Mouse (Mus musculus) lung, postnatal 0 days (tissue): ENCODE results near the gene Thrap3. TPM values are rescaled to one million over a fixed set of nuclear protein-coding genes. Genes with fewer than 3 reads are reported as not detected.

Experiments used
- ATAC-seq: fragments of 200-750 bp; cut with Nextera tagmentation; 2 replicates; pipeline ENCODE4 v1.8.0; 2017; ENCODE audit warnings: moderate library complexity
- DNase-seq: peaks from one replicate; pipeline ENCODE4 v3.0.0-alpha.2; 2016; ENCODE audit warnings: low spot score
- H3K27ac ChIP-seq: fragments of 300-500 bp; sonication (generic); 2 replicates; pipeline ENCODE4 v1.5.1; 2014; ENCODE audit warnings: antibody characterized with exemption, mild to moderate bottlenecking, low read length, mixed read lengths
- H3K27me3 ChIP-seq: fragments of 300-500 bp; sonication (generic); replicated peaks from 2 replicates; pipeline ENCODE4 v1.6.1; 2014; ENCODE audit warnings: low read length, mixed read lengths; ENCODE audit not compliant: insufficient read depth
- H3K36me3 ChIP-seq: fragments of 300-500 bp; sonication (generic); 2 replicates; pipeline ENCODE4 v1.6.1; 2014; ENCODE audit warnings: low read length, mixed read lengths; ENCODE audit not compliant: insufficient read depth
- H3K4me1 ChIP-seq: fragments of 300-500 bp; sonication (generic); 2 replicates; pipeline ENCODE4 v1.6.1; 2014; ENCODE audit warnings: antibody characterized with exemption, low read depth, low read length, mixed read lengths; ENCODE audit not compliant: insufficient read depth
- H3K4me2 ChIP-seq: fragments of 300-500 bp; sonication (generic); replicated peaks from 2 replicates; pipeline ENCODE4 v1.6.1; 2014; ENCODE audit warnings: low read depth, mild to moderate bottlenecking, low read length, moderate library complexity, mixed read lengths
- H3K4me3 ChIP-seq: fragments of 300-500 bp; sonication (generic); 2 replicates; pipeline ENCODE4 v1.5.1; 2014; ENCODE audit warnings: low read depth, low read length
- H3K9ac ChIP-seq: fragments of 300-500 bp; sonication (generic); replicated peaks from 2 replicates; pipeline ENCODE4 v1.6.1; 2014; ENCODE audit warnings: low read depth, mild to moderate bottlenecking
- H3K9me3 ChIP-seq: fragments of 300-500 bp; sonication (generic); 2 replicates; pipeline ENCODE4 v1.6.1; 2016; ENCODE audit warnings: low read length, mixed read lengths
- CTCF ChIP-seq: IDR thresholded peaks from 2 replicates; pipeline ENCODE4 v1.5.1; 2016; ENCODE audit warnings: antibody characterized with exemption, mild to moderate bottlenecking
- EP300 ChIP-seq: IDR thresholded peaks from 2 replicates; pipeline ENCODE4 v1.6.1; 2016; ENCODE audit warnings: antibody characterized with exemption, mild to moderate bottlenecking, control low read depth
- WGBS: fragments of 180-500 bp; shearing (Covaris S2); extraction: QIAGEN DNeasy Blood & Tissue Kit; methylation state at CpG from one replicate; pipeline ENCODE4 v1.1.7; 2014; 5-methylcytosine and 5-hydroxymethylcytosine counted together
- polyA plus RNA-seq: library from polyadenylated mRNA; unstranded; fragments of >200 nt; fragmentation: Nextera tagmentation; extraction: Ambion mirVana; gene quantifications from 2 replicates; pipeline ENCODE4 v1.2.1, GENCODE M21; 2015

Thrap3 gene
- polyA plus RNA-seq, 1 experiment from 2014 or later = 98.6 TPM

DNA sequence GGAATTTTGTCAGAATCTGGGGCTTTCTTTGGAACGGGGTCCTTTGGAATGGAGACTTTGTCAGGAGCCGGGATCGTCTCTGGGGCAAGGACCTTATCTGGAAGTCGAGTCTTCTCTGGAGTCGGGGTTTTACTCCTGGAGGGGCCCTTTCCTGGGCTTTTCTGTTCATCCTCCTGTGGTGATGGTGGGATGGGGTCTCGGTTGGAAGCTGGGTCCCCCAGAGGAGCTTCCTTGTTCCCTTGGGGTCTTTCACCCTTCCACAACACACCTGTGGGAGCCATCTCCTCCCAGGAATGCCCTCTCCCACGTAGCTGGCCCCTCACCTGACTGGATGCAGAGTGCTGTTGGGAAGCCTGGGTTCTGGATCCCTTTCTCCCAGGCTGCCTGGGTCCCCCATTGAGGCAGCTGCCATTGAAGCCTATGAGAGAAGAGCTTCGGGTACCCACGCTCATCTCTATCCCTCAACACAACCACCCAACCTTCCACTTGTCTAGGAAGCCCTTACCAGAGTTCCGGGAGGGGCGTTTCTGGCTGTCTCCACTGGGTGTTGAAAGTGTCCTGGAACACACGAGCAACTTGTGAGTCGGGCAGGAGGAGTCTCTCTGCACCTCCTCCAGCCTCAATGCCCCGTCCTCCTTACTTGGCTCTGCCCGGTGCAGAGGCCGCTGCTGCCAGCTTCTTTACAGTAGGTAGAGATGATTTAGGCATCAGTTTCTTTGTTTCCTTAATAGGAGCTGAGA, 50.7 kb downstream of the Thrap3 start:
- Histone ChIP-seq H3K9ac (no peak overlapping the region), H3K36me3 (peaks cover 6% of the 10 kb centered on the region; the same call in 1 of the 2 replicates), H3K27ac (no peak overlapping the region), H3K27me3 (no peaks in the 10 kb centered on the region), H3K4me2 (no peak overlapping the region), H3K4me3 (no peak overlapping the region), H3K9me3 (no peaks in the 10 kb centered on the region), H3K4me1 (peaks cover 28% of the 10 kb centered on the region)
- WGBS = 77% methylated on average over 16 of the region's 16 CpGs
- DNase-seq (no peak), ATAC-seq (no peak)
- TF ChIP-seq EP300 = no peak
- no peak for TF ChIP-seq CTCF

GRCm38 (mm10) chr4:126150949-126151320, 51.6 kb downstream of the Thrap3 start:
- H3K27me3 ChIP-seq = no peaks in the 10 kb centered on the region
- ATAC-seq (no peak), DNase-seq (peak; percentile 24)
- TF ChIP-seq CTCF (no peak), EP300 (no peak)
- H3K36me3 ChIP-seq = 0 out of 2 replicates have a peak, but pooled peaks cover 6% of the 10 kb centered on the region
- peak overlapping the region; percentile 78 for H3K4me2 ChIP-seq
- H3K27ac ChIP-seq = peak overlapping the region; percentile 93
- H3K9ac ChIP-seq = no peak overlapping the region
- no peaks in the 10 kb centered on the region for H3K9me3 ChIP-seq
- WGBS = 46% methylated on average over 6 of the region's 6 CpGs
- H3K4me3 ChIP-seq = no peak overlapping the region
- H3K4me1 ChIP-seq = peaks cover 27% of the 10 kb centered on the region

DNA sequence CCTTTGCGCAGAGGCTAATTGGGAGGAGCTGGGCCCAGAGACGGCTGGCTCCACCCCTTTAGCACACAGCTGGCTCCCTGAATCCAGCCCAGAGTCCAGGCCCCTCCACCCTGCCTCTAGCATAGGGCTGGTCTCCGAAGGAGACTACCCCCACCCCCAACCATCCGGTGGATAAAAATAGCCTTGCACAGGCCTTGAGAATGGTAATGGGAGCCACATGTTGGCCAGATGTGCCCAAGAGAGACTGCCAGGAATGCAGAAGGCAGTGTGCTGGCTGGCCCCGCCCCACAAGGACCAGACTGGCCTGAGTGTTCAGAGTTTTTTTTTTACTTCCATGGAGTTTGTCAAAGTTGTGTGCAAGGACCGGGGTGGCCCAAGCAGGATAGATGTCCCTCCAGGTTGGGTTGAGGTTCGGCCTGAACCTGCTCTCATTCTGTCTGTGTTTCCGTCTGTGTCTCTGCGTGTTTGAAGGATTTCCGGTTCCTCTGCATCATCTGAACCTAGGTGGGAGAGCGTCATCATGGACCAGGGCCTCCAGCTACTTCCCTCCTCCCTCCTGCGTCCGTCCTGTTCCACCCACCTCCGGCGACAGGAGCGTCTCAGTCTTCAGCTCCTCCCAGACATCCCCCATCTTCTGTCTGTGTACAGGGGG, 52.1 kb downstream of the Thrap3 start:
- ATAC-seq (peak; percentile 70), DNase-seq (peak; percentile 95)
- H3K9ac ChIP-seq = no peak overlapping the region
- H3K4me1 ChIP-seq = peaks cover 22% of the 10 kb centered on the region
- 0 out of 2 replicates have a peak, but pooled peaks cover 6% of the 10 kb centered on the region for H3K36me3 ChIP-seq
- H3K4me3 ChIP-seq = no peak overlapping the region
- 25% methylated on average over 16 of the region's 16 CpGs for WGBS
- peak overlapping the region; percentile 93 for H3K27ac ChIP-seq
- H3K27me3 ChIP-seq = no peaks in the 10 kb centered on the region
- H3K9me3 ChIP-seq = no peaks in the 10 kb centered on the region
- TF ChIP-seq EP300 (peak; percentile 68), CTCF (no peak)
- H3K4me2 ChIP-seq = peak overlapping the region; percentile 78

DNA sequence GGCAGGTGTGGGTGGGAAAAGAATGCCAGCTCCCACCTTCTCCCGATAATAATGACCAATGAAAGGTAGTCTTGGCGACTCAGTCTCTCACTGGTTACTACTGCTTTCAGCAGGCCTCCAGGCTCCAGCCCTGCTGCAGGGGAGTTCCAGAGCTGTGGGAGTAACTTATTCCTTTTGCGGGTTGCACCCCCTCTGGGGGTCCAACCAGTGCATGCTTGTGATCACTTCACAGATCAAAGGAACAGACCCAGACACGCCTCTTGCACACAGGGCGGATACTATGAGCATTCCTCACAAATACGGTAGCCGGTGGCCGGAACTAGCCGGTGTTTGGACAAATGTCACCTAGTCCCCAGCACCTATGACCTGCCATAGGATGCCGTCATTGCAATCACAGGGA, 52.8 kb downstream of the Thrap3 start:
- Histone ChIP-seq H3K4me3 (peak overlapping the region; percentile 57), H3K4me2 (peak overlapping the region; percentile 78), H3K4me1 (peaks cover 22% of the 10 kb centered on the region), H3K9ac (no peak overlapping the region), H3K36me3 (0 out of 2 replicates have a peak, but pooled peaks cover 6% of the 10 kb centered on the region), H3K27me3 (no peaks in the 10 kb centered on the region), H3K9me3 (no peaks in the 10 kb centered on the region), H3K27ac (peak overlapping the region; percentile 93)
- ATAC-seq (no peak), DNase-seq (peak; percentile 9)
- 20% methylated on average over 10 of the region's 10 CpGs for WGBS
- TF ChIP-seq EP300 = no peak
- TF ChIP-seq CTCF = no peak

- Histone ChIP-seq H3K27me3 (no peaks in the 10 kb centered on the region), H3K36me3 (0 out of 2 replicates have a peak, but pooled peaks cover 6% of the 10 kb centered on the region), H3K9ac (peak overlapping the region; percentile 67), H3K4me1 (peaks cover 22% of the 10 kb centered on the region; the same call in 1 of the 2 replicates), H3K27ac (peak overlapping the region; percentile 93), H3K4me2 (peak overlapping the region; percentile 78), H3K4me3 (peak overlapping the region; percentile 57), H3K9me3 (no peaks in the 10 kb centered on the region)
- ATAC-seq (peak; percentile 0; the same call in 1 of the 2 replicates), DNase-seq (peak; percentile 24)
- TF ChIP-seq EP300 (no peak), CTCF (no peak)
- 17% methylated on average over 42 of the region's 42 CpGs for WGBS
Observed at GRCm38 (mm10) chr4:126149041-126149676, 53.4 kb downstream of the Thrap3 start.
